9 mouse cellular contexts compared by ENCODE assay signal in genomic region chr19:28678646-28679270, GRCm38 (mm10). TPM values are rescaled to one million over a fixed set of nuclear protein-coding genes. Genes with fewer than 3 reads are reported as not detected.
A peak's percentile ranks its signal among the peaks of the same experiment; 100 is the strongest.
DNase-seq lines count a peak whose midpoint lies in the region; ATAC-seq lines count a peak whose summit lies in the region.
"Had no signal": no experiment of that assay in that cellular context is flagged by ENCODE, and none has a peak within 500 bp of the region (broad histone marks: within the 10 kb centered on the region; RNA-seq: fewer than 3 reads in every experiment).

No protein-coding gene starts in this region.

- no peak for ATAC-seq in liver, embryonic 12.5 days
- no peak for ATAC-seq in neural tube, embryonic 15.5 days (ENCODE audit: low FRiP score)

- no peak overlapping the region for H3K27ac ChIP-seq in liver, embryonic 12.5 days
- no peak overlapping the region for H3K27ac ChIP-seq in neural tube, embryonic 15.5 days (replicated peaks)

- H3K4me3 ChIP-seq in liver, embryonic 12.5 days, result peak overlapping the region; percentile 52
- peak overlapping the region; percentile 50 for H3K4me3 ChIP-seq in neural tube, embryonic 15.5 days (replicated peaks)

- peaks cover 12% of the 10 kb centered on the region; the same call in 1 of the 2 replicates for H3K4me1 ChIP-seq in liver, embryonic 12.5 days
- peaks cover 32% of the 10 kb centered on the region for H3K4me1 ChIP-seq in neural tube, embryonic 15.5 days

- intact Hi-C loops in heart, postnatal 10 days (cut with DNase I), result no loop called here

- H3K27me3 ChIP-seq in liver, embryonic 12.5 days (replicated peaks), result peaks cover 59% of the 10 kb centered on the region
- peaks cover 38% of the 10 kb centered on the region for H3K27me3 ChIP-seq in neural tube, embryonic 15.5 days (replicated peaks)
- H3K27me3 ChIP-seq: CH12.LX had no signal

- no peaks in the 10 kb centered on the region for H3K9me3 ChIP-seq in liver, embryonic 12.5 days (replicated peaks)
- no peaks in the 10 kb centered on the region for H3K9me3 ChIP-seq in neural tube, embryonic 15.5 days (replicated peaks)

- H3K36me3 ChIP-seq in liver, embryonic 12.5 days, result no peaks in the 10 kb centered on the region
- no peaks in the 10 kb centered on the region for H3K36me3 ChIP-seq in neural tube, embryonic 15.5 days

- DNase-seq in adrenal gland, postnatal 14 days, result peak; percentile 30
- DNase-seq in adrenal gland, postnatal 25 days, result no peak
- DNase-seq in adrenal gland, postnatal 36 days, result peak; percentile 24 to 35
- DNase-seq in heart, postnatal 10 days, result peak; percentile 16 to 29
- DNase-seq in c-Kit-positive CD71-positive TER-119-positive erythroid progenitor cells, embryonic 14.5 days (ENCODE audit: low spot score), result no peak
- DNase-seq in layer of hippocampus, postnatal 25 days (ENCODE audit: extremely low spot score in 1 of 2, low spot score in 1 of 2), result no peak

- WGBS in liver, embryonic 12.5 days (ENCODE audit: insufficient replicate concordance), result under 1% methylated on average over 30 of the region's 30 CpGs
- 1% methylated on average over 30 of the region's 30 CpGs for WGBS in neural tube, embryonic 15.5 days

- peak overlapping the region; percentile 76 for H3K4me2 ChIP-seq in liver, embryonic 12.5 days
- peak overlapping the region; percentile 100 for H3K4me2 ChIP-seq in neural tube, embryonic 15.5 days

- no peak overlapping the region for H3K9ac ChIP-seq in liver, embryonic 12.5 days
- H3K9ac ChIP-seq in neural tube, embryonic 15.5 days (replicated peaks), result no peak overlapping the region

RNA-seq across cellular contexts. Expression of gene Glis3, which starts 1.1 kb away (rescaled TPM):
- 6.4 and 8.9 TPM in 2 replicates for total RNA-seq in adrenal gland, postnatal 14 days (2021)
- total RNA-seq in adrenal gland, postnatal 25 days (2021), result 9.5 and 13.5 TPM in 2 replicates
- 10 to 100 TPM; 10.5 to 12.1 TPM for total RNA-seq in adrenal gland, postnatal 36 days (2021)
- total RNA-seq in heart, postnatal 10 days (2021), result 1 to 10 TPM; 1.7 to 2.0 TPM
- polyA plus RNA-seq in liver, embryonic 12.5 days (2016; fragmentation: Nextera tagmentation; extraction: Ambion mirVana), result 0.39 and 0.44 TPM in 2 replicates
- polyA plus RNA-seq in neural tube, embryonic 15.5 days (2015; fragmentation: Nextera tagmentation; extraction: Ambion mirVana), result 1.8 and 2.5 TPM in 2 replicates
- total RNA-seq in layer of hippocampus, postnatal 25 days (2021), result 10 to 100 TPM; 17.9 to 18.9 TPM
- total RNA-seq: CH12.LX had no signal

Comparison
In these comparisons a context has a peak if more than half of its experiments do, and no peak if none do; other contexts are left out.
1. DNase-seq: peak in adrenal gland, postnatal 14 days (single experiment), adrenal gland, postnatal 36 days (2 of 2) and heart, postnatal 10 days (2 of 2); none in adrenal gland, postnatal 25 days (single experiment), c-Kit-positive CD71-positive TER-119-positive erythroid progenitor cells, embryonic 14.5 days (single experiment) and layer of hippocampus, postnatal 25 days (0 of 2).